Mouse (Mus musculus) Patski (cell line): ENCODE data around the gene Tshz3. TPM values are rescaled to one million over a fixed set of nuclear protein-coding genes. Genes with fewer than 3 reads are reported as not detected.

ENCODE experiments used
- ATAC-seq: fragments of 100-300 bp; one replicate; pipeline ENCODE4 v1.8.0; 2021
- CTCF ChIA-PET: fragments of 350-600 bp; sonication (Branson Sonifier 250); formaldehyde crosslinking; loops from one replicate; lab custom pipeline; 2022; ENCODE audit warnings: inconsistent platforms; lab: Charles Lee
- POLR2A ChIA-PET: fragments of 350-600 bp; sonication (Branson Sonifier 250); formaldehyde crosslinking; loops from one replicate; lab custom pipeline; 2022; ENCODE audit warnings: antibody characterized with exemption, inconsistent platforms; lab: Charles Lee
- DNase-seq: peaks from one replicate; pipeline ENCODE4 v3.0.0-alpha.2; 2011; ENCODE audit warnings: low read depth, low spot score
- H3K27me3 ChIP-seq: fragments of 371-371 bp; one replicate; pipeline ENCODE4 v1.5.1; 2021
- CTCF ChIP-seq: fragments of 100-300 bp; IDR thresholded peaks from one replicate; pipeline ENCODE4 v1.5.1; 2021
- in situ Hi-C: fragments of 300-500 bp; cut with MboI; formaldehyde crosslinking; loops from 3 replicates; pipeline ENCODE4 v1.11.1; 2018; ENCODE audit warnings: low pct_unique_long_range_greater_than_20kb, mixed read lengths
- polyA plus RNA-seq: library from polyadenylated mRNA; unstranded; gene quantifications from one replicate; pipeline ENCODE4 v1.2.3, GENCODE M21; 2021

The Tshz3 gene
- polyA plus RNA-seq, 1 experiment from 2014 or later = 7.5 TPM

- peak; percentile 37 for ATAC-seq
- DNase-seq = no peak
- H3K27me3 ChIP-seq = peaks cover 29% of the 10 kb centered on the region
- no peak for TF ChIP-seq CTCF
- CTCF ChIA-PET = no interaction called here
- in situ Hi-C loops = loop anchor here (10.0 to 25.0 kb wide), 2 partner anchors 609 to 658 kb away; no protein-coding TSS in a partner anchor
- POLR2A ChIA-PET = interaction anchor here (0.6 kb wide), 1 partner anchor 21 kb away, joined by 3 read pairs; no protein-coding TSS in a partner anchor
Observed at GRCm38 (mm10) chr7:36696406-36697117, 1.4 kb upstream of the Tshz3 start.

DNA sequence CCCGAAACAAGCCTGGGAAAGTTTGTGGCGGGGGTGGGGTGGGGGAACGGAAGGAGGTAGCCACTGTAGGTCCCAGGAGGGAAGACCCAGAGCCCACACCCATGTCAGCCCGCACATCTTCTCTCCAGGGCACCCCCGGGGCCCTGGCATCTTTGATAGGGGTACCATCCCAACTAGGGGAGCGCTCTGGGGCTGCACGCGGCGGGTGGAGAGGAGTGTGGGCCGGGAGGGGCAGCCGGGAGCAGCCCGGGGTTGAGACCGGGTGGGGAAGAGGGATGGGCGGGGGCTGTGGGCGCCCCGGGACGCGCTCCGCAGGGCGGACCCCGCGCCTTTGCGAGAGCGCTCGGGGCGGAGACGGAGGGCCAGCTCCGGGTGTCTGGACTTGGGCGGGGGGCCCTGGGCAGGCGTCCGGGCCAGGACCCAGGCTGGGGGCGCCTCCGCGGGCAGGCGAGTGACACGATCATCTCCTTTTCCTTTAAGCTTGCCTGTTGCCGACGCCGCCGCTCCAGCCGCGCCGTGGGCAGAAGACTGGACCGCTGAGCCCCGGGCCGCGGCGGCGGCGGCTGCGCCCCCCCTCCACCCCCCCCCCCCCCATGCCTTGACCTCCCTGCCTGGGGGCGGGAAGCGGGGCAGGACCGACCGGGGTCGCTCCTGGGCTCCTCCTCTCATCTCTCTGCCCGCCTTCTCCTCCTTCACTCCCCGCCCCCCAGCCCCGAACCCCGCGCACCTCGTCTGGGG, 631 bp upstream of the Tshz3 start:
- POLR2A ChIA-PET = interaction anchor here (0.6 kb wide), 1 partner anchor 21 kb away, joined by 3 read pairs; no protein-coding TSS in a partner anchor
- no peak for TF ChIP-seq CTCF
- peak; percentile 51 for ATAC-seq
- H3K27me3 ChIP-seq = peaks cover 29% of the 10 kb centered on the region
- DNase-seq = no peak
- CTCF ChIA-PET = no interaction called here
- in situ Hi-C loops = loop anchor here (10.0 to 25.0 kb wide), 2 partner anchors 610 to 658 kb away; no protein-coding TSS in a partner anchor

- H3K27me3 ChIP-seq = peaks cover 39% of the 10 kb centered on the region
- ATAC-seq (no peak), DNase-seq (no peak)
- in situ Hi-C loops = loop anchor here (10.0 to 25.0 kb wide), 2 partner anchors 611 to 656 kb away; no protein-coding TSS in a partner anchor
- ChIA-PET CTCF (no interaction called here), POLR2A (no interaction called here)
- TF ChIP-seq CTCF = no peak
Observed at GRCm38 (mm10) chr7:36698589-36698946, 650 bp downstream of the Tshz3 start.

GRCm38 (mm10) chr7:36699001-36699987, 1.4 kb downstream of the Tshz3 start:
- ATAC-seq (no peak), DNase-seq (no peak)
- no peak for TF ChIP-seq CTCF
- POLR2A ChIA-PET = interaction anchor here (0.6 kb wide), 1 partner anchor 641 kb away, joined by 4 read pairs; no protein-coding TSS in a partner anchor
- in situ Hi-C loops = loop anchor here (10.0 to 25.0 kb wide), 2 partner anchors 612 to 656 kb away; no protein-coding TSS in a partner anchor
- peaks cover 39% of the 10 kb centered on the region for H3K27me3 ChIP-seq
- CTCF ChIA-PET = no interaction called here

DNA sequence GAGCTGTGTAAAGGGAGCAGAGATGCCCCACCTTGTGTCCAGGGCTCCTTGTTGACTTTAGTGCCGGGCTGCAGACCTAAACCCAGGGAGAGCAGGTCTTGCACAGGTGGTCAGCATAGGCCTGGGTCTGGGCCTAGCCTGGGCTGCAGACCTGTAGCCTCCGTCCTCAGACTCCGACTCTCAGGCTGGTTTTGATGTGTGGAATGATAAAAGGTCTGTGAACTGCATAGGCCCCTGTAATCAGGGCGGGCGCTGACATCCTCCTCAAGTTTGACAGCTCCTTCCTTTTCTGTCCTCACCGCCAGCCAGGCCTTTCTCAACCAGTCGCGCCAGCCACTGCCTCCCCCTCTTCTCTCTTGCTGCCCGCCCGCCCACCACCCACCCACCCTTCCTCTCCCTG, 8.7 kb downstream of the Tshz3 start:
- H3K27me3 ChIP-seq = peaks cover 37% of the 10 kb centered on the region
- no peak for TF ChIP-seq CTCF
- POLR2A ChIA-PET = no interaction called here
- no peak for DNase-seq
- CTCF ChIA-PET = no interaction called here
- no peak for ATAC-seq
- in situ Hi-C loops = no loop called here

DNA sequence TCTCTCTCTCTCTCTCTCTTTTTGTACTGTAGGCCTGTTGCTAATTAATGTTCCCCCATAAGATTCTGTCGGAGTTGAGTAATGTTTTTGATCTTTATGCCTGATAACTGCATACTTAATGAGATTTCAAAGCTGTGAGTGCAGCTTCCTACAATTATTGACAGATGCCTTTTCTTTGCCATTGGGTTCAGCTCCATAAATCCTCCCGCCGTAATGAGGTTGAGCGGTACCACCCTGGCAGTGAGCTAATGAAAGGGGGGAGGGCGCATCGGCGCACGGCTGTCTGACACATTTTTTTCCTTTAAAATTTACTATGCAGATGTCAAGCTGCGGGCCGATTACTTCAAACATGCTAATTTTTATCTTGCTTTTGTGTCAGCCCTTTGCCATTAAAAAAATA, 9.3 kb downstream of the Tshz3 start:
- DNase-seq = no peak
- CTCF ChIA-PET = no interaction called here
- peaks cover 37% of the 10 kb centered on the region for H3K27me3 ChIP-seq
- POLR2A ChIA-PET = interaction anchor here (0.6 kb wide), 1 partner anchor 1144 kb away, joined by 10 read pairs; no protein-coding TSS in a partner anchor
- in situ Hi-C loops = no loop called here
- no peak for TF ChIP-seq CTCF
- ATAC-seq = no peak

DNA sequence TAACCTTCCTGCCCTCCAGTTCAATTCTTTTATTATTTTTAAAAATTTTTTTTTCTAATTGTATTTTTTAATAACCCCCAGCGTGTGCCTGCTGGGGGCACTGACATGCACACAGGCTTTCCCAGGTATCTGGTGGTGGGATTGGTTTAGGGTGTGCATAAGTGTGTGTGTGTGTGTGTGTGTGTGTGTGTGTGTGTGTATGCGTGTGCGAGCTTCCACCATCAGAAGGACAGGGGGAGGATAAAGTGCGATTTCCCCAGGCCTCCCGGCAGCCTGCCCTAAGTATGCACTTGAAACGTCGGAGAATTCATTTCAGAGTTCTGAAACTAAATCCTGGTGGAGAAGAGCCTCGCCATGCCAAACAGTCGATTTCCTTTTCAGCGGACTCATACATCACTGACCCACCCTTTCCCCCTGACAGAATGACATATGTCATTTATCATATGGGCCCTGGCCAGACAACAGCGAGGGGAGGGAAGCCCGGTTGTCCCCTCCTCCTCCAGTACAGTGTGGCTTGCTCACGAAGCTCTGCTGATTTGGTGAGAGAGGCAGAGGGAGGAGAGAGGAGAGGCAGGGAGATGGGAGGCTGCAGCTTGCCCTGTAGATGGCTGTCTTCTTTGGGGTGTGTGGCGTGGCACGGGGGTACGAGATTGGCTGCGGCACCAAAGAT, 9.9 kb downstream of the Tshz3 start:
- DNase-seq (no peak), ATAC-seq (no peak)
- ChIA-PET POLR2A (interaction anchor here (0.6 kb wide), 1 partner anchor 1144 kb away, joined by 10 read pairs; no protein-coding TSS in a partner anchor), CTCF (no interaction called here)
- peaks cover 32% of the 10 kb centered on the region for H3K27me3 ChIP-seq
- in situ Hi-C loops = no loop called here
- no peak for TF ChIP-seq CTCF

GRCm38 (mm10) chr7:36708823-36709222, 10.9 kb downstream of the Tshz3 start:
- no peak for TF ChIP-seq CTCF
- peaks cover 27% of the 10 kb centered on the region for H3K27me3 ChIP-seq
- POLR2A ChIA-PET = no interaction called here
- CTCF ChIA-PET = no interaction called here
- ATAC-seq (no peak), DNase-seq (no peak)
- in situ Hi-C loops = no loop called here

GRCm38 (mm10) chr7:36709239-36709638, 11.3 kb downstream of the Tshz3 start:
- peaks cover 27% of the 10 kb centered on the region for H3K27me3 ChIP-seq
- peak; percentile 55 for TF ChIP-seq CTCF
- in situ Hi-C loops = no loop called here
- DNase-seq = no peak
- ATAC-seq = no peak
- POLR2A ChIA-PET = no interaction called here
- CTCF ChIA-PET = interaction anchor here (0.9 kb wide), 1 partner anchor 9 kb away, joined by 3 read pairs; no protein-coding TSS in a partner anchor
